Mouse (Mus musculus): ENCODE data around the gene Eef1akmt2. TPM values are rescaled to one million over a fixed set of nuclear protein-coding genes. Genes with fewer than 3 reads are reported as not detected.

Eef1akmt2 gene
- total RNA-seq, 2 experiments from 2014 or later = 13.9 to 14.6 TPM

DNA sequence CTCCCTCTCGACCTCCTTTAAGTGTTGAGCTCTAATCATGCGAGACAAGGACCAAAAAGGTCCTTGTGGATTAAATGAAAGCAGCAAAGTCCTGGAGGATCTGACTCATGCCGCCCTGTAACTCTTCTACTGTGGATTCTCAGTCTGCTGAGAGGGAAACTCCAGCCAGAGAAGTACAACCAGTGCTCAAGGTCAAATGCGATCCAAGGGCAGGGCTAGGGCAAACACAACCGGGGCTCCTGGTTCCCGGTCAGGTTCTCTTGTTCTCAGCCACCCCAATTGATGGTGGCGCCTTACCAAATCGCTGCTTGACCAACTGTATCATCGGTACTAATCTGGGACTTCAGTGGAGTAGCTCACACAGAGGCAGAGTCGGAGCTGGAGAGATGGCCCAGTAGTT lies 51.6 kb downstream of the Eef1akmt2 start:
- intact Hi-C loops (cut with DNase I) = loop anchor here (2.0 kb wide), 1 partner anchor 14 kb away; no protein-coding TSS in a partner anchor
- DNase-seq = peak in 1 of 2 experiments; percentile 45

DNA sequence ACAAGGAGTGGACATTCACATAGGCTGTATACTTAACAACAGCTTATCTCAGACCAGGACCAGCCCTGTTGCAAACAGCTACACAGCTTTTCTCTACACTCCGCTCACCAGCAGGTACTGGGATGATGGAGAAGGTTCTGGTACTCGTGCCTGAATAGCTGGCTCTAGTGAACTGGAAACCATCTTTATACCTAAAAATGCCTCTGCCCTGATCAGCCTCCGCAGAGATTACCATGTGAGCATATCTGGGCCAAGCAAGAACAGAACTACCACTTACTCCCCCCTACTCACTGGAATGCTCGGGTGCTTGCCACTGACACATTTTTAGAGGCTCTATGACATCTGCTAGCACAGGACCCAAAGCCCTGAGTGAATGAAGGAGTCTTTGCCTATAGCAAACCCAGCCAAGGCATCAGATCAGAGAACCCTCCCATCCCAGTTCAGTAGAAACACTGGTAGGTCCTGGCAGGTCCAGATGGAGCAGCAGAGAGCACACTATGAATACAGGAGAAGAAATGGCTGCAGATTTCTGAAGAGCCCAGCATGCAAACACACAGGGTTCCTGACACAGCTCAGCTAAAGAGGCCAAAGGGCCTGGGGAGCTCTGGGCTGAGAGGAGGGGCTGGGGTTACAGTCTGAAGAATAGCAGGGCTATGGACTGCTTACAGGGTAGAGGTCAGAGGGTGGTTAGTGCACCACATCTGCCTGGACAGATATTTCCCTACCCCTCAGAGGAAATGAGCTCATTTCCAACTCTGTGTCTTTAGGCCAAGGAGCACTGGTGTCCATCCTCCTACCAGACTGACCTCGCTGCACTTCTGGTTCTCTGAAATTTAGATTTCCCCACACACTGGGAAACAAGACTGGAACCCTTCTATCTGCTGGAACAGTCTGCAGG lies 53.1 kb downstream of the Eef1akmt2 start:
- DNase-seq = peak; percentile 45 to 58
- intact Hi-C loops (cut with DNase I) = loop anchor here (2.0 kb wide), 1 partner anchor 13 kb away; no protein-coding TSS in a partner anchor

DNA sequence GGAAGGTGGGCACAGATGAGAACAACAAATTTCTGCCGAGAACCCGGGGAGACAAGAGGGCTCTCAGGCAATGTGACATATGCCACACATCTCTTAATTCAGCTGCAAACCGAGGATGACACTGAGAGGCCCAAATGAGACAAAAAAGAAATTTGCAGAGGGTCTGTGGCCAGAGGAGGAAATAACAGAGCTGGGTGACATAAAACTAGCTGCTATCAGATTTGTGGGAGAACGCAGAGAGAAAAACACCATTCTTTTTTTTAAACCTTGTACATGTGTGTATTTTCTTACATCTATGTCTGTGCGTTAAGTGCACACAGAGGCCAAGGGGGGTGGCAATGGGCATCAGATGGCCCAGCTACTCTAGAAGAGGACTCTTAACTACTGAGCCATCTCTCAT lies 57.3 kb downstream of the Eef1akmt2 start:
- no peak for DNase-seq

DNA sequence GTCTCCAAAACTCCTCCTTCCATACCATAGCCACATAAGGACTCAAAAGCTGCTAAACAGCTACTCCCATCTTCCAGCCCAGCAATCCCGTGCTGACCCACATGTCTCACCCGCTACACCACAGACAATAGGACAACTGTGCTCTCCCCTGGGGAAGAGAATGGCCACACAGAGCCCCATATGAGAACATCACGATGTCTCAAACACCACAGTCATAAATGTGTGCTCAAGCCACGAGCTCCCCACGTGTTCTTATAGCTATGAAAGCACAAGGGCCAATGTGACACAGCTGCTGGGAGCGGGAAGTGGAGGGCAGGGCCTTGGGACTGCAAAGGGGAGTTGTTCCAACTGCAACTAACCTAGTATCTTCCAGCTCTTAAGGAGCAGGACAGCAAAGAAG lies 59.0 kb downstream of the Eef1akmt2 start:
- peak in 1 of 2 experiments; percentile 56 for DNase-seq
- intact Hi-C loops (cut with DNase I) = no loop called here

More for the DNA sequence above, 57.3 kb downstream of the Eef1akmt2 start:
- intact Hi-C loops (cut with DNase I) = no loop called here

DNA sequence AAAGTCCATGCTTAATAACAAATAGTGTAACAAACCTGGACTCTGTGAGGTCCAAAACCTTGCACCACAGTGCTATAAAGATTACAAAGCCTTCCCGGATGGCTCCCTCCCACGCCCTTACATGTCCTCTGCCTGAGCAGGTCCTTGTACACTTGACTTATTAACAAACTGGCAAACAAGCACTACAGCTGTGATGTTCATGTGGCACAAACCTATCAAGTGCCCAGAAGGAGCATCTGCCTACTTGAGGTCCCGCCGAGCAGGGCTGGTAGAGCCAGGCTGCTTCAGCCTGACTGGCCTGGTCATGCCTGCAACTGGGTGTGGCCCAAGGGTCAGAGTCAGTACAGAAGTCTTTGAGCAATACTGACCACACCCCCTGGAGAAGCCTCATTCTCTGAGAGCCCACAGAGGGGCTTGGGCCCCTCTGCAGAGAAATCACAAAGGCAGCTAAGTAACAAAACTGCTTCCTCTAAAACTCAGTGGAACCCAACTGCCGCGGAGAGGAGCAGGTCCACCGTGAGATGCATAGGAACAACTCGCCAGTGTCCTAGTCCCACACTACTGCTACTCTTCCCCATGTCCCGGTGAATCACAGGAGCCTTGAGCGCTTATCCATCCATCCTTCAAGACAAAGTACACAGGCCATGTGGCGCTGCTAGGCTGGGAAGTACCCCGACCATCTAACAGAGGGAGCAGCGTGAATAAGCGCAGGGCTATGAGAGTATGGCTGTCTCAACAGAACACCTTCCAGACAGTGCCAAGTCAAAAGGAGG lies 61.8 kb downstream of the Eef1akmt2 start:
- intact Hi-C loops (cut with DNase I) = no loop called here
- peak in 1 of 2 experiments; percentile 19 for DNase-seq

DNA sequence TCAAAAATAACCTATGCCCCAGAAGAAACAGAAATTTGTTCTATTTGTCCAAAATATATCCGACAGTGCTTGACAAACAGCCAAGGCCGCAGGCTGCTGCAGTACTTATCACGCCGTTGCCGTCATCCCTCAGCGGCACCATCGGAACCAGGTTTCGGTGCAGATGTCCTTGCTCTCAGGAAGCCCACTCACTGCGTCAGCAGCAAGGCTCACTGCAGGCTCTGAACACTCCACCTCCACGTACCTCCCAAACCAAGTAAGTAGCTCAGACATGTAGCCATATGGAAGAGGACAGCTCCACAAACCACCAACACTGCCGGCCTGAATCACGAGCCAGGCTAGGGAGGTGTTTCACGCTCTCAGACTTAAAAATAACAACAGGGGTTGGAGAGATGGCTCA lies 63.6 kb downstream of the Eef1akmt2 start:
- peak in 1 of 2 experiments; percentile 12 for DNase-seq
- intact Hi-C loops (cut with DNase I) = no loop called here

DNA sequence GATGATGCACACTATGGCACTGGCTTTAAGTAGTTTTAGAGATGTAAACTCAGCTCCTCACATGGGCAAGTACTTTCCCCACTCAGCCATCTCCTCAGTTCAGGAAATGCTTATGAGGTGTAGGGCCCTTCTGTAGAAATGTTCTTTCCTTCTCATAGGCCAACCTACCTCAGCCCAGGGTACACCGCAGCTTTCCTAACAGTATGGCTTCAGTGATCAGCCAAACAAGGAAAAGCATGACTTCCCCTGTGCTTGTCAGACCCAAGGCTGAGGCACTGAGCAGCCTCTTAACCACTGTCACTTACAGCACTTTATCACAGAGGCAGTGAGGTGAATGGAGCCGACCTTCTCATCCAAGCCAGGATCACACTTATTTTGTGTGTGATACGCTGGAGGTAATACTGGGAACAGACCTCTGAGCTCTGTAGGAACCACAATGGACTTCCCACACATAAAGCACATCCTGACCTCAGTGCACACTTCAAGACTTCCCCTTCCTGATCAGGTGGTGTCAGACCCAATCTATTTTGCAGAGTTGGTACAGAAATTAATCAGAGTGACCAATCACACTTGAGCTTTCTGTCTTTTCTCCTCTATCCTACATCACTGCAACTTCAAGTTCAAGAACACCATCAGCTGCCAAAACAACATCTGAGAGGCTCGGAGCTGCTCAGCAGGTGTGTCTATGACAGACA lies 64.8 kb downstream of the Eef1akmt2 start:
- peak in 1 of 2 experiments; percentile 15 for DNase-seq
- intact Hi-C loops (cut with DNase I) = loop anchor here (2.0 kb wide), 1 partner anchor 13 kb away; no protein-coding TSS in a partner anchor

DNA sequence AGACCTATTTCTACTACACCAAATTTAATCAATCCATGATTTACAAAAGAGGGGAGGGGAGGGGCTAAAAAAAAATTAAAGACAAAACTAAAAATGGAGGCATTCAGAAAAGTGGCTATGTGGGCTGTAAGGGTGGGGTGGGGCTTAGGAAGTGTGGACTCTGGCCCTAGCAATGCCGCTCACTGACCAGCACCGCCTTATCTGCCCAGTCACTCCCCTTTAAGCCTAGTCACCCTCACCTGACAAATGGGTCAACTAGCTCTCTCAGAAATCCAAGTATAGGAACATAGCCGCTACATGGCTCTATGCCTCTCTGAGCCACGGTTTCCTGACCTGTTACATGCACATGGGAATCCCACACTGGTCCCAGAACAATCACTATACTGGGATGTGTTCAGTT lies 65.5 kb downstream of the Eef1akmt2 start:
- DNase-seq = no peak
- intact Hi-C loops (cut with DNase I) = loop anchor here (2.0 kb wide), 1 partner anchor 14 kb away; no protein-coding TSS in a partner anchor

DNA sequence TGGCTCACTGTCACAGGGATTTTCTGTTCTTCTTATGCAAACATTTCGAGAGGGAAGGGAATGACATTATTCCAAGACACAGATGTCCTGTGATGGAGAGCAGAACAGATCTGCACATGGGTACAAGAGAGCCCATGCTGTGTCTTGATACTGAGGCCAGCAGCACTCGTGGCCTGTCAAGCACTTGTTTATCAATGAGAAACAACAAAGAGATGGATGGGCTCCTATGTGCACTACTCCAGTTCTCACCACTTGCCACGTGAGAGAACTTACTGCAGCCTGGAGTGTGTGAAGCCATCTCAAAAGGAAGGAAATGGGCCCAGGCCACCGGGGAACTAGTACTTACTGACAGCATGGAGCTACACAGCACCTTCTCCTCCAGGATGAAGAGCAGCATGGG lies 66.0 kb downstream of the Eef1akmt2 start:
- intact Hi-C loops (cut with DNase I) = loop anchor here (2.0 kb wide), 1 partner anchor 14 kb away; no protein-coding TSS in a partner anchor
- peak in 1 of 2 experiments; percentile 27 for DNase-seq

DNA sequence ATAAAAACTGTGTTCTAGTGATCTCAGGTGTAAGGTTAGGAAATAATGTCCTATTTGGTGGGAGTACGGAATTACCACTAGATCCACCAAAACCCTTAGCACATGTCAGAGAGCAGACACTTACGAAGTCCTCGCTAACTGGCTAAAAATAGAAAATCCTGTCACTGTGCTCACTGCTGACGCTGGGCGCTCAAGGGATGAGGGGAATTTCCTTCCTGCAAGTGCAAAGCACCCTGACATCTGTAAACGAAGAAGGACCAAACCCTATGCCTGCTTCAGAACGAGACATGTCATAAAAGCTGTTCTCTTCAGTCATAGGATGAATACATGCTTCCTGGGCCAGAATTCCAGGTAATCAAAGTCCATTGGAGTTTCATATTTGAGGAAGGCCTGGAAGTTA lies 66.5 kb downstream of the Eef1akmt2 start:
- peak; percentile 65 to 76 for DNase-seq

DNA sequence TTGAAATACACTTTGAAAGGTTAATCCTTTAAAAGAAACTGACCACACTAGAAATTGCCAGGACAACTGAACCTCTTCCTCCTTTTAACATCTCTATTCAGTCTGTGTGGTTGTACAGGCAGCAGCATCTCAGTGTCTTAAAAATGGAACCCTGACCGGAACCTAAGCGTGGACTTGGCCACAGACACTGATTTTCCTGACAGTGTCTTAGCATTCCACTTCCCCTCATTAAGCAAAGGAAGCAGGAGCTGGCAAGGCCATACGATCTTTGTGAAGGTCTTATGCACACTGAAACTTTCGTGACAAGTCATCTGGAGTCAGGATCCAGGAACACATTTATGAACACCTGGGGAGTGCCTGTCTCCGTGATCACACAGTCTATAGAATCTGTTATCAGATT lies 68.4 kb downstream of the Eef1akmt2 start:
- intact Hi-C loops (cut with DNase I) = loop anchor here (2.0 kb wide), 1 partner anchor 27 kb away; no protein-coding TSS in a partner anchor
- peak in 1 of 2 experiments; percentile 36 for DNase-seq

More for the DNA sequence above, 66.5 kb downstream of the Eef1akmt2 start:
- intact Hi-C loops (cut with DNase I) = loop anchor here (2.0 kb wide), 1 partner anchor 15 kb away; no protein-coding TSS in a partner anchor

DNA sequence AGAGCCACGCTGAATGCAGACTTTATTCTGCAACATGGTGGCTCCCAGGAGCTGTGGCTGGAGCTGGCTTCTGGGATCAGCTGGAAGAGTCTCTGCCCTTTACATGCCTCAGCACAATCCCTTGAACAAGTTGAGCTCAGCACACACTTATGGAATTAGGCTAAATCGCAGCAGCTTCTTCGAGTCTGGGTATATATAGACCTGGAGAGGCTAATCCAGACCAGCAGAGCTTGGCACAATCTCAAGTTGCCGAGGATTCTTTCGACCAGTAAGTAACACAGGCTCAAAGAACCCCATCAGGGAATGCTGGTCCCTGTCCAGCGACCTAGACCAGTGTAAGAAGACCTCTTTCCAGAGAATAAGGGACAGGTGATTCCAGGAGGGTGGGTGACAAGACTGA lies 70.6 kb downstream of the Eef1akmt2 start:
- intact Hi-C loops (cut with DNase I) = no loop called here
- peak in 1 of 2 experiments; percentile 51 for DNase-seq

DNA sequence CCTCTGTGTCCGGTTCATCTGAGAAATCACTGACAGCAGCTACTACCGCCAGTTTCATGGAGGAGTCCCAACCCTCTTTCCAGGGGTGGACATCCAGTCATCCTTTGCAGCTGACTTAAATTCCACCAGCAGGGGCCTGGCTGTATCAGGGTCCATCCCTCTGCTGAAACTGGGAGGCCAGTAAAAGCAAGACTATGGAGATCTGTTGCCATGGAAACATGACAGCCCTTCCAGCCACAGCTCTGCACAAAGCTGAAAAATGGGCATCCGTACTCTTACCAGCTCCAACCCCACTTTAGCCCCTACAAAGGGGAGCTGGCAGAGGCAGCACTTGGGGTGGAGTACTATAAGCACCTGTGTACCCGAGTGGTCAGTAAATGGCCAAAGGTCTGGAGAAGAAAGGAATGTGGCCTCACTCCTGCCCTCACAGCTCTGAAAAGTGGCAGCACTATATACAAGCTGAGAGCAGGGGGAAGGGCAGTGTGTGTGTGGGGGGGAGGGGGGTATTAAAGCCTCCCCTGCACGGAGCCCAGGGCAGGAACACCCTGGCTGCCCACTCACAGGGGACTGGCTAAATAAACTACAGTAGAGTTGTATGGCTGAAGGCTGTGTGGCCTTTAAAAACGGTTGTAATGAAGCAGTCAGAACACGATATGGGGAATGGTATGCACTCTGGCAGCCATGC lies 71.2 kb downstream of the Eef1akmt2 start:
- no peak for DNase-seq
- intact Hi-C loops (cut with DNase I) = no loop called here

DNA sequence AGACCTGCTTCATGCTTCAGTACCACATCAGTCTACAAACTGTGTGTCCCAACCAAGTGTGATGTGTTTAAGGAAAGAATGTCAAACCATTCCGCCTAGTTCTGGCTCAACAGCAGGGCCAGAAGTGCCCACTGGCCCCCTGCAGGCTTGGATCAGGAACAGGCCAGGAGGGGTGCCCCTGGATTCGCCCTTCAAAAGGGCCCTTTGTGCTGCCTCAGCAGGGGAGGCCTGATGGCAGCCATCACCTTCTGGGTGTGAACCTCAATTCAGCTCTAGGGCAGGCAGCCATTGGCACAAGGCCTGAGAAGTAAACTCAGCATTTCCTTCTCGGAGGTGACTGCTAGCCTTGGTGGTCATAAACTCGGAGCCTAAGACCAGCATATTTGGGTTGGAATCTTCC lies 71.9 kb downstream of the Eef1akmt2 start:
- peak in 1 of 2 experiments; percentile 37 for DNase-seq
- intact Hi-C loops (cut with DNase I) = no loop called here

DNA sequence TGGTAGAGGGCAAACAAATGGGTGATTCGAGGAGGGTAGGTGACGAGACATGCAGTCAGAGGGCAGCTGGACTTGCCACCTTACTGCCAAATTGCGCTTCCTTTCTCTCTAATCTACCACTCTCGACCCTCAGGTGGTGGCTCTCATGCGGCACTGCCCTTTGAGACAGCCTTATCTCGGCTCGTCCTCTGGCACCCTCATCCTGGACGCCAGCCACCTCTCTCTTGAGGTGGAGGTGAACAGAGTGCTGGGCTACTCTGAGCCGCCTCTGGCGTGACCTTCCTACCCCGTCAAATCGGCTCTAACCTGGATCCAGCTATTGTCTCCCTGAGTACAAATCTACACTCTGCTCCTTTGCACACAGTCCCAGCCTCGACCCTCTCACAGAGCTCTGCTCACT lies 73.8 kb downstream of the Eef1akmt2 start:
- peak; percentile 66 to 73 for DNase-seq
- intact Hi-C loops (cut with DNase I) = no loop called here

DNA sequence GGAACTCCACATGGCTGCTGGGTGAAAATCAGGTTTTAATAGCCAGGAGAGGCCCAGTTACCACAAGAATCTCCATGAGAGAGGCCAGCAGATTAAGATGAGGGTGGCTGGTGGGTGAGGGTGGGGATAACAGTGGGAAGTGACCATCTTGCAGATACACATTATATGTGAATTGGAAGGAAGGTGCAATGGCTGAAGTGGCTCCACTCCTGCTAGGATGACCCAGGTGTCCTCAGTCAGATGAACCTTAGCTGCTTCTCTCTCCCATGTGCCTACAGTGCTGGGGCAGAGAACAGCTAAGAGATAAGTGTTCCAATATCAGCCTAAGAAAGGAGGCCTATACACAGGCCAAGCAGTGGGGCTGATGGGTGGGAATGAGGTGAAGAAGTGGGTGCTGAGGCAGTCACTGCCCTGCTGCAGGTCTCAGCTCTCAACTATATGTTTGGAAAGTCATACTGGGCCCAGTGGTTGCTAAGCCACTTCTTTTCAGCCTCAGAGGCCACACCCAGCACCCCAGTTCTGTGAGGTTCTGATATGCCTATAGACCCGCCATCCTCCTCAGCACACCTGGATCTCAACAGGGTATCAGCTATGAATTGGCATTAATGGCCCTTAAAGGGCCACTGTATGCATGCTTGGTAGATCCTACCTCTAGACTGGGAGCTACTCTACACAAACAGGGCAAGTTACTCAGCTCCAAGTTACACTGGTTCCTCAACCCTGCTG lies 74.6 kb downstream of the Eef1akmt2 start:
- no peak for DNase-seq
- intact Hi-C loops (cut with DNase I) = no loop called here

Measured in heart, postnatal 10 days (tissue).